Mouse (Mus musculus): ENCODE measurements around the gene Rlbp1.

DNA sequence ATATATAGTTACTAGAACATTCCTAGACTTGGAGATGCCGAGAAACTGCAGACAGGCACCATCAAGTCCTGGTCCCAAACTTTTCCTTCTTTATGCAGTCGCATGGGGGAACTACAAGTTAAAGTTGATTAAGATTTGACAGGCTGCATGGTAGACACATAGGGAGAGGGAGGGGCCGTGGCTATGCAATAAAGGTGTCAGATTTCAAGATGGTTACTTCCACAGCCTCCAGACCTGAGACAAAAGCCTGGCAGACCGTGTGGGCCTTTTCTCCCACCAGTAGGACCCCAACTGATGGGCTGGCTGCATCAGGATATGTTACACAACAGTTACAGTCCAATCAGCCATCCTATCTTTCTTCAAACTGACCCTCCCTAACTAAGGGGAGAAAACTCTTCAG lies 17.4 kb downstream of the Rlbp1 start:
- TF ChIP-seq POLR2A (IDR thresholded peaks at IDR 0.05; ENCODE audit: insufficient read length, low read depth) (no peak), SRF (IDR thresholded peaks at IDR 0.05; ENCODE audit: control insufficient read depth, insufficient read length, low read depth) (no peak), USF1 (IDR thresholded peaks at IDR 0.05; ENCODE audit: low read depth) (no peak), E2F4 (IDR thresholded peaks at IDR 0.05; ENCODE audit: insufficient read depth) (no peak), MAX (IDR thresholded peaks at IDR 0.05; ENCODE audit: low read depth) (no peak), MYOG (IDR thresholded peaks at IDR 0.05; ENCODE audit: control insufficient read depth in 1 of 3, insufficient read depth in 1 of 3, insufficient read length in 2 of 3, low read depth in 2 of 3) (no peak), CEBPB (IDR thresholded peaks at IDR 0.05; ENCODE audit: insufficient read depth, poor library complexity, severe bottlenecking) (no peak), MYOD1 (IDR thresholded peaks at IDR 0.05; ENCODE audit: control insufficient read depth in 1 of 3, insufficient read length in 2 of 3, low read depth in 2 of 3) (no peak), POLR2AphosphoS2 (IDR thresholded peaks at IDR 0.05; ENCODE audit: insufficient read length, low read depth) (no peak), TCF12 (IDR thresholded peaks at IDR 0.05; ENCODE audit: insufficient read depth, poor library complexity, severe bottlenecking) (no peak)

Measured in myocyte (in vitro differentiated cells).